Mouse (Mus musculus) heart, embryonic 10.5 days (tissue): ENCODE data around the gene Gm8882. TPM values are rescaled to one million over a fixed set of nuclear protein-coding genes. Genes with fewer than 3 reads are reported as not detected.
"Not testable (repeated sequence)": the region's sequence is repeated elsewhere in the genome, so short reads cannot be mapped to it uniquely, and the experiment has no call there.

Source experiments
- DNase-seq: peaks from one replicate; pipeline ENCODE4 v3.0.0-alpha.2; 2017; ENCODE audit warnings: low spot score
- H3K27ac ChIP-seq: fragments of 300-500 bp; sonication (generic); 2 replicates; pipeline ENCODE4 v1.5.1; 2016; ENCODE audit warnings: mild to moderate bottlenecking
- H3K27me3 ChIP-seq: fragments of 300-500 bp; sonication (generic); 2 replicates; pipeline ENCODE4 v1.6.1; 2016; ENCODE audit warnings: mild to moderate bottlenecking; ENCODE audit not compliant: poor library complexity, insufficient read depth, severe bottlenecking
- H3K36me3 ChIP-seq: fragments of 300-500 bp; sonication (generic); 2 replicates; pipeline ENCODE4 v1.6.1; 2016; ENCODE audit warnings: mild to moderate bottlenecking, moderate library complexity
- H3K4me1 ChIP-seq: fragments of 300-500 bp; sonication (generic); 2 replicates; pipeline ENCODE4 v1.6.1; 2016; ENCODE audit warnings: mild to moderate bottlenecking
- H3K4me3 ChIP-seq: fragments of 300-500 bp; sonication (generic); 2 replicates; pipeline ENCODE4 v1.5.1; 2016; ENCODE audit warnings: mild to moderate bottlenecking, moderate library complexity
- H3K9me3 ChIP-seq: fragments of 300-500 bp; sonication (generic); 2 replicates; pipeline ENCODE4 v1.6.1; 2016; ENCODE audit warnings: mild to moderate bottlenecking, moderate library complexity
- WGBS: fragments of 180-500 bp; shearing (Covaris S2); methylation state at CpG from one replicate; pipeline ENCODE4 v1.1.7; 2016; 5-methylcytosine and 5-hydroxymethylcytosine counted together
- polyA plus RNA-seq: library from polyadenylated mRNA; unstranded; fragments of >200 nt; fragmentation: Nextera tagmentation; extraction: Ambion mirVana; gene quantifications from 2 replicates; pipeline ENCODE4 v1.2.1, GENCODE M21; 2016

The Gm8882 gene
- not detected in 2 replicates for polyA plus RNA-seq

GRCm38 (mm10) chr6:132364034-132364433 lies at the start of gene Gm8882:
Gm8882 (minus strand) TSS chr6:132364134.
- WGBS: 79% methylated on average over 1 of the region's 1 CpGs
- not testable (repeated sequence) for DNase-seq, H3K27ac ChIP-seq, H3K4me1 ChIP-seq, H3K36me3 ChIP-seq, H3K4me3 ChIP-seq, H3K27me3 ChIP-seq, H3K9me3 ChIP-seq

- not testable (repeated sequence) for H3K9me3 ChIP-seq
Measured at GRCm38 (mm10) chr6:132314657-132315056, 49.3 kb downstream of the Gm8882 start, which contains the start of gene Prpmp5. Prpmp5 (minus strand) TSS chr6:132314757.

More at GRCm38 (mm10) chr6:132314657-132315056, 49.3 kb downstream of the Gm8882 start, which contains the start of gene Prpmp5:
- H3K36me3 ChIP-seq, H3K4me1 ChIP-seq, H3K27me3 ChIP-seq, H3K27ac ChIP-seq, H3K4me3 ChIP-seq, DNase-seq: not testable (repeated sequence)

Other genes starting within 250 kb of the Gm8882 start
- not detected in 2 replicates for gene Prb1, start 153.6 kb downstream of the Gm8882 start, polyA plus RNA-seq
- gene Prpmp5, start 49.4 kb downstream of the Gm8882 start, polyA plus RNA-seq: not detected in 2 replicates
- not detected in 2 replicates for gene Prh1, start 205.7 kb upstream of the Gm8882 start, polyA plus RNA-seq
- not detected in 2 replicates for gene Prp2, start 231.8 kb upstream of the Gm8882 start, polyA plus RNA-seq